Mouse (Mus musculus) macrophage (primary cell): Measurements from ENCODE around the gene Ddx27. TPM values are rescaled to one million over a fixed set of nuclear protein-coding genes. Genes with fewer than 3 reads are reported as not detected.

Source experiments
- H3K27ac ChIP-seq: fragments of 350-480 bp; formaldehyde crosslinking; 2 replicates; pipeline ENCODE4 v1.9.0; 2021
- H3K36me3 ChIP-seq: fragments of 350-480 bp; formaldehyde crosslinking; 2 replicates; pipeline ENCODE4 v1.9.0; 2021; ENCODE audit errors: inconsistent target
- H3K4me3 ChIP-seq: fragments of 350-480 bp; formaldehyde crosslinking; 2 replicates; pipeline ENCODE4 v1.9.0; 2021; ENCODE audit errors: inconsistent target
- H3K79me2 ChIP-seq: fragments of 350-480 bp; formaldehyde crosslinking; 2 replicates; pipeline ENCODE4 v1.9.0; 2021; ENCODE audit errors: inconsistent target
- WGBS: methylation state at CpG from one replicate; pipeline ENCODE4 v1.1.7; 2026; ENCODE audit warnings: inconsistent platforms; ENCODE audit not compliant: missing documents; 5-methylcytosine and 5-hydroxymethylcytosine counted together
- polyA plus RNA-seq: library from polyadenylated mRNA; stranded (reverse); fragments of 250-400 nt; gene quantifications from 3 replicates; pipeline ENCODE4 v1.2.4, GENCODE M21; 2018; ENCODE audit warnings: inconsistent platforms

Ddx27 gene
- polyA plus RNA-seq, 1 experiment from 2014 or later = 33.2 TPM

GRCm38 (mm10) chr2:167048223-167048622 is 33.2 kb downstream of the Ddx27 start:
- 99% methylated on average over 9 of the region's 10 CpGs for WGBS

GRCm38 (mm10) chr2:167048698-167049358 is 33.8 kb downstream of the Ddx27 start:
- peaks cover 94% of the 10 kb centered on the region for H3K79me2 ChIP-seq
- no peak overlapping the region for H3K4me3 ChIP-seq
- H3K27ac ChIP-seq = no peak overlapping the region
- H3K36me3 ChIP-seq = peaks cover 88% of the 10 kb centered on the region
- WGBS = 97% methylated on average over 7 of the region's 8 CpGs

More at GRCm38 (mm10) chr2:167048223-167048622, 33.2 kb downstream of the Ddx27 start:
- Histone ChIP-seq H3K36me3 (peaks cover 89% of the 10 kb centered on the region), H3K79me2 (peaks cover 94% of the 10 kb centered on the region), H3K4me3 (no peak overlapping the region), H3K27ac (no peak overlapping the region)

GRCm38 (mm10) chr2:167053127-167053844 is 38.3 kb downstream of the Ddx27 start:
- WGBS = 95% methylated on average over 9 of the region's 9 CpGs
- peaks cover 77% of the 10 kb centered on the region for H3K36me3 ChIP-seq
- no peak overlapping the region for H3K27ac ChIP-seq
- H3K4me3 ChIP-seq = no peak overlapping the region
- H3K79me2 ChIP-seq = peaks cover 99% of the 10 kb centered on the region

- Histone ChIP-seq H3K36me3 (peaks cover 56% of the 10 kb centered on the region), H3K4me3 (no peak overlapping the region), H3K79me2 (peaks cover 98% of the 10 kb centered on the region), H3K27ac (no peak overlapping the region)
- WGBS = 82% methylated on average over 15 of the region's 15 CpGs
These were observed 40.4 kb downstream of the Ddx27 start for GRCm38 (mm10) chr2:167055386-167055785.

GRCm38 (mm10) chr2:167056210-167056941 is 41.4 kb downstream of the Ddx27 start:
- Histone ChIP-seq H3K4me3 (no peak overlapping the region), H3K27ac (no peak overlapping the region), H3K79me2 (peaks cover 98% of the 10 kb centered on the region), H3K36me3 (peaks cover 48% of the 10 kb centered on the region)
- WGBS = 91% methylated on average over 15 of the region's 15 CpGs

- WGBS = 96% methylated on average over 5 of the region's 5 CpGs
- Histone ChIP-seq H3K79me2 (peaks cover 98% of the 10 kb centered on the region), H3K36me3 (peaks cover 42% of the 10 kb centered on the region), H3K4me3 (no peak overlapping the region), H3K27ac (no peak overlapping the region)
These were observed 41.9 kb downstream of the Ddx27 start for GRCm38 (mm10) chr2:167056942-167057323.

GRCm38 (mm10) chr2:167058201-167058600 is 43.2 kb downstream of the Ddx27 start:
- peak overlapping the region; percentile 95 for H3K27ac ChIP-seq
- WGBS = 25% methylated on average over 3 of the region's 3 CpGs
- no peak overlapping the region for H3K4me3 ChIP-seq
- H3K36me3 ChIP-seq = peaks cover 33% of the 10 kb centered on the region
- H3K79me2 ChIP-seq = peaks cover 92% of the 10 kb centered on the region

- Histone ChIP-seq H3K79me2 (peaks cover 92% of the 10 kb centered on the region), H3K4me3 (peak overlapping the region; percentile 86), H3K36me3 (peaks cover 28% of the 10 kb centered on the region), H3K27ac (peak overlapping the region; percentile 95)
- 87% methylated on average over 3 of the region's 3 CpGs for WGBS
These were observed 43.9 kb downstream of the Ddx27 start for GRCm38 (mm10) chr2:167058814-167059387.

- H3K27ac ChIP-seq = peak overlapping the region; percentile 95
- WGBS = 87% methylated on average over 8 of the region's 8 CpGs
- peaks cover 92% of the 10 kb centered on the region for H3K79me2 ChIP-seq
- peak overlapping the region; percentile 86 for H3K4me3 ChIP-seq
- H3K36me3 ChIP-seq = peaks cover 26% of the 10 kb centered on the region
These were observed 44.5 kb downstream of the Ddx27 start for GRCm38 (mm10) chr2:167059536-167059935.

- Histone ChIP-seq H3K79me2 (peaks cover 91% of the 10 kb centered on the region), H3K4me3 (peak overlapping the region; percentile 86), H3K36me3 (peaks cover 25% of the 10 kb centered on the region), H3K27ac (peak overlapping the region; percentile 95)
- WGBS = 75% methylated on average over 11 of the region's 12 CpGs
These were observed 45.0 kb downstream of the Ddx27 start for GRCm38 (mm10) chr2:167059960-167060359.

- 15% methylated on average over 3 of the region's 3 CpGs for WGBS
- H3K4me3 ChIP-seq = peak overlapping the region; percentile 86
- peak overlapping the region; percentile 95 for H3K27ac ChIP-seq
- H3K79me2 ChIP-seq = peaks cover 87% of the 10 kb centered on the region
- peaks cover 25% of the 10 kb centered on the region for H3K36me3 ChIP-seq
These were observed 45.4 kb downstream of the Ddx27 start for GRCm38 (mm10) chr2:167060360-167060759.

GRCm38 (mm10) chr2:167060761-167061160 is 45.8 kb downstream of the Ddx27 start:
- Histone ChIP-seq H3K4me3 (peak overlapping the region; percentile 86), H3K36me3 (peaks cover 25% of the 10 kb centered on the region), H3K27ac (peak overlapping the region; percentile 95), H3K79me2 (peaks cover 83% of the 10 kb centered on the region)

- 6% methylated on average over 11 of the region's 11 CpGs for WGBS
- H3K27ac ChIP-seq = peak overlapping the region; percentile 95
- H3K4me3 ChIP-seq = peak overlapping the region; percentile 86
- peaks cover 20% of the 10 kb centered on the region for H3K36me3 ChIP-seq
- peaks cover 76% of the 10 kb centered on the region for H3K79me2 ChIP-seq
These were observed 46.5 kb downstream of the Ddx27 start for GRCm38 (mm10) chr2:167061381-167062034.

GRCm38 (mm10) chr2:167062497-167062911 is 47.5 kb downstream of the Ddx27 start:
- peaks cover 66% of the 10 kb centered on the region for H3K79me2 ChIP-seq
- peak overlapping the region; percentile 86 for H3K4me3 ChIP-seq
- H3K27ac ChIP-seq = peak overlapping the region; percentile 95
- WGBS = under 1% methylated on average over 54 of the region's 60 CpGs
- peaks cover 14% of the 10 kb centered on the region for H3K36me3 ChIP-seq
